Mouse (Mus musculus) embryo, embryonic 11 days (tissue): Measurements from ENCODE around the gene Enpp3.

ENCODE experiments used
- DNase-seq: peaks from one replicate; pipeline ENCODE4 v3.0.0-alpha.2; 2015

Enpp3 gene

GRCm38 (mm10) chr10:24758326-24758915 lies 84.2 kb downstream of the Enpp3 start:
- DNase-seq, result no peak

GRCm38 (mm10) chr10:24754874-24755540 lies 87.6 kb downstream of the Enpp3 start:
- no peak for DNase-seq

- DNase-seq, result no peak
These were observed 88.3 kb downstream of the Enpp3 start for GRCm38 (mm10) chr10:24754251-24754835.

- no peak for DNase-seq
These were observed 88.9 kb downstream of the Enpp3 start for GRCm38 (mm10) chr10:24753536-24754250.

GRCm38 (mm10) chr10:24742950-24743487 lies 99.6 kb downstream of the Enpp3 start:
- no peak for DNase-seq

GRCm38 (mm10) chr10:24741229-24742198 lies 101.1 kb downstream of the Enpp3 start:
- no peak for DNase-seq

GRCm38 (mm10) chr10:24739171-24739570 lies 103.5 kb downstream of the Enpp3 start:
- no peak for DNase-seq

GRCm38 (mm10) chr10:24738456-24738855 lies 104.2 kb downstream of the Enpp3 start:
- no peak for DNase-seq

- no peak for DNase-seq
These were observed 107.4 kb downstream of the Enpp3 start for GRCm38 (mm10) chr10:24735027-24735777.

GRCm38 (mm10) chr10:24727478-24727877 lies 115.1 kb downstream of the Enpp3 start:
- no peak for DNase-seq

GRCm38 (mm10) chr10:24725197-24725596 lies 117.4 kb downstream of the Enpp3 start:
- DNase-seq, result no peak
